Mouse (Mus musculus): ENCODE data around the gene Esyt3. TPM values are rescaled to one million over a fixed set of nuclear protein-coding genes. Genes with fewer than 3 reads are reported as not detected.

Esyt3 gene
- polyA plus RNA-seq (2014; fragmentation: Nextera tagmentation; extraction: Ambion mirVana) = 0.17 and 0.23 TPM in 2 replicates

- H3K27ac ChIP-seq (ENCODE audit: low read depth, low read length) = no peak within 1 kb of the TSS
Measured at GRCm38 (mm10) chr9:99357921-99358692, at the start of gene Esyt3. Esyt3 (minus strand) TSS chr9:99358557.

GRCm38 (mm10) chr9:99401288-99401974, 43.1 kb upstream of the Esyt3 start:
- WGBS (ENCODE audit: insufficient replicate concordance) = 82% methylated on average over 9 of the region's 9 CpGs
- no peaks in the 10 kb centered on the region for H3K9me3 ChIP-seq (replicated peaks; ENCODE audit: control insufficient read depth, low read length)
- no peak for ATAC-seq (replicated peaks; ENCODE audit: insufficient number of reproducible peaks, low FRiP score, low TSS enrichment)
- H3K36me3 ChIP-seq (ENCODE audit: control insufficient read depth, insufficient read depth, low read length) = no peaks in the 10 kb centered on the region
- no peak overlapping the region for H3K27ac ChIP-seq (ENCODE audit: low read depth, low read length)
- no peak overlapping the region for H3K4me2 ChIP-seq
- no peaks in the 10 kb centered on the region for H3K27me3 ChIP-seq (ENCODE audit: control insufficient read depth, insufficient read depth, low read length)
- H3K4me3 ChIP-seq (ENCODE audit: low read depth, low read length) = no peak overlapping the region
- H3K9ac ChIP-seq (ENCODE audit: low read depth, low read length) = no peak overlapping the region
- no peaks in the 10 kb centered on the region for H3K4me1 ChIP-seq (ENCODE audit: control insufficient read depth, insufficient read depth, low read length)

More at GRCm38 (mm10) chr9:99357921-99358692, at the start of gene Esyt3:
- under 1% methylated on average over 65 of the region's 66 CpGs for WGBS (ENCODE audit: insufficient replicate concordance)
- Histone ChIP-seq H3K4me2 (peak within 1 kb of the TSS; percentile 84), H3K27me3 (ENCODE audit: control insufficient read depth, insufficient read depth, low read length) (peaks cover 60% of the 10 kb centered on the region), H3K4me3 (ENCODE audit: low read depth, low read length) (peak within 1 kb of the TSS; percentile 51), H3K9me3 (replicated peaks; ENCODE audit: control insufficient read depth, low read length) (no peaks in the 10 kb centered on the region), H3K36me3 (ENCODE audit: control insufficient read depth, insufficient read depth, low read length) (no peaks in the 10 kb centered on the region), H3K4me1 (ENCODE audit: control insufficient read depth, insufficient read depth, low read length) (peaks cover 9% of the 10 kb centered on the region; the same call in 1 of the 2 replicates), H3K9ac (ENCODE audit: low read depth, low read length) (peak within 1 kb of the TSS; percentile 47; the same call in 1 of the 2 replicates)
- ATAC-seq (replicated peaks; ENCODE audit: insufficient number of reproducible peaks, low FRiP score, low TSS enrichment) = peak; percentile 57; the same call in 1 of the 2 replicates

GRCm38 (mm10) chr9:99400781-99401180, 42.4 kb upstream of the Esyt3 start:
- WGBS (ENCODE audit: insufficient replicate concordance) = 77% methylated on average over 6 of the region's 6 CpGs
- H3K4me3 ChIP-seq (ENCODE audit: low read depth, low read length) = no peak overlapping the region
- ATAC-seq (replicated peaks; ENCODE audit: insufficient number of reproducible peaks, low FRiP score, low TSS enrichment) = no peak

GRCm38 (mm10) chr9:99397056-99397815, 38.9 kb upstream of the Esyt3 start:
- no peaks in the 10 kb centered on the region; the same call in 1 of the 2 replicates for H3K4me1 ChIP-seq (ENCODE audit: control insufficient read depth, insufficient read depth, low read length)
- H3K4me3 ChIP-seq (ENCODE audit: low read depth, low read length) = no peak overlapping the region
- H3K27ac ChIP-seq (ENCODE audit: low read depth, low read length) = no peak overlapping the region
- no peaks in the 10 kb centered on the region for H3K27me3 ChIP-seq (ENCODE audit: control insufficient read depth, insufficient read depth, low read length)
- ATAC-seq (replicated peaks; ENCODE audit: insufficient number of reproducible peaks, low FRiP score, low TSS enrichment) = no peak
- 74% methylated on average over 13 of the region's 13 CpGs for WGBS (ENCODE audit: insufficient replicate concordance)
- 0 out of 2 replicates have a peak, but pooled peaks cover 4% of the 10 kb centered on the region for H3K36me3 ChIP-seq (ENCODE audit: control insufficient read depth, insufficient read depth, low read length)
- no peak overlapping the region for H3K4me2 ChIP-seq
- H3K9ac ChIP-seq (ENCODE audit: low read depth, low read length) = no peak overlapping the region
- no peaks in the 10 kb centered on the region for H3K9me3 ChIP-seq (replicated peaks; ENCODE audit: control insufficient read depth, low read length)

More at GRCm38 (mm10) chr9:99400781-99401180, 42.4 kb upstream of the Esyt3 start:
- H3K9me3 ChIP-seq (replicated peaks; ENCODE audit: control insufficient read depth, low read length) = no peaks in the 10 kb centered on the region
- no peaks in the 10 kb centered on the region for H3K36me3 ChIP-seq (ENCODE audit: control insufficient read depth, insufficient read depth, low read length)
- no peak overlapping the region for H3K9ac ChIP-seq (ENCODE audit: low read depth, low read length)
- H3K4me1 ChIP-seq (ENCODE audit: control insufficient read depth, insufficient read depth, low read length) = no peaks in the 10 kb centered on the region; the same call in 1 of the 2 replicates
- H3K27ac ChIP-seq (ENCODE audit: low read depth, low read length) = no peak overlapping the region
- no peak overlapping the region for H3K4me2 ChIP-seq
- no peaks in the 10 kb centered on the region for H3K27me3 ChIP-seq (ENCODE audit: control insufficient read depth, insufficient read depth, low read length)

GRCm38 (mm10) chr9:99394366-99394765, 36.0 kb upstream of the Esyt3 start:
- ATAC-seq (replicated peaks; ENCODE audit: insufficient number of reproducible peaks, low FRiP score, low TSS enrichment) = no peak; the same call in 1 of the 2 replicates
- no peaks in the 10 kb centered on the region; the same call in 1 of the 2 replicates for H3K4me1 ChIP-seq (ENCODE audit: control insufficient read depth, insufficient read depth, low read length)
- H3K36me3 ChIP-seq (ENCODE audit: control insufficient read depth, insufficient read depth, low read length) = 0 out of 2 replicates have a peak, but pooled peaks cover 4% of the 10 kb centered on the region
- no peaks in the 10 kb centered on the region for H3K9me3 ChIP-seq (replicated peaks; ENCODE audit: control insufficient read depth, low read length)
- no peak overlapping the region for H3K4me2 ChIP-seq
- H3K27me3 ChIP-seq (ENCODE audit: control insufficient read depth, insufficient read depth, low read length) = no peaks in the 10 kb centered on the region
- no peak overlapping the region for H3K27ac ChIP-seq (ENCODE audit: low read depth, low read length)
- H3K9ac ChIP-seq (ENCODE audit: low read depth, low read length) = no peak overlapping the region
- 79% methylated on average over 11 of the region's 11 CpGs for WGBS (ENCODE audit: insufficient replicate concordance)
- no peak overlapping the region for H3K4me3 ChIP-seq (ENCODE audit: low read depth, low read length)

- no peaks in the 10 kb centered on the region; the same call in 1 of the 2 replicates for H3K4me1 ChIP-seq (ENCODE audit: control insufficient read depth, insufficient read depth, low read length)
- H3K9ac ChIP-seq (ENCODE audit: low read depth, low read length) = no peak overlapping the region
- H3K36me3 ChIP-seq (ENCODE audit: control insufficient read depth, insufficient read depth, low read length) = 0 out of 2 replicates have a peak, but pooled peaks cover 4% of the 10 kb centered on the region
- H3K27ac ChIP-seq (ENCODE audit: low read depth, low read length) = no peak overlapping the region
- H3K27me3 ChIP-seq (ENCODE audit: control insufficient read depth, insufficient read depth, low read length) = no peaks in the 10 kb centered on the region
- 90% methylated on average over 8 of the region's 8 CpGs for WGBS (ENCODE audit: insufficient replicate concordance)
- no peak overlapping the region for H3K4me3 ChIP-seq (ENCODE audit: low read depth, low read length)
- no peak overlapping the region for H3K4me2 ChIP-seq
- ATAC-seq (replicated peaks; ENCODE audit: insufficient number of reproducible peaks, low FRiP score, low TSS enrichment) = no peak
- no peaks in the 10 kb centered on the region for H3K9me3 ChIP-seq (replicated peaks; ENCODE audit: control insufficient read depth, low read length)
Measured at GRCm38 (mm10) chr9:99393146-99393545, 34.8 kb upstream of the Esyt3 start.

- Histone ChIP-seq H3K36me3 (ENCODE audit: control insufficient read depth, insufficient read depth, low read length) (0 out of 2 replicates have a peak, but pooled peaks cover 4% of the 10 kb centered on the region), H3K9me3 (replicated peaks; ENCODE audit: control insufficient read depth, low read length) (no peaks in the 10 kb centered on the region), H3K4me1 (ENCODE audit: control insufficient read depth, insufficient read depth, low read length) (no peaks in the 10 kb centered on the region; the same call in 1 of the 2 replicates), H3K4me2 (no peak overlapping the region), H3K9ac (ENCODE audit: low read depth, low read length) (no peak overlapping the region), H3K27me3 (ENCODE audit: control insufficient read depth, insufficient read depth, low read length) (no peaks in the 10 kb centered on the region), H3K4me3 (ENCODE audit: low read depth, low read length) (no peak overlapping the region), H3K27ac (ENCODE audit: low read depth, low read length) (no peak overlapping the region)
- no peak for ATAC-seq (replicated peaks; ENCODE audit: insufficient number of reproducible peaks, low FRiP score, low TSS enrichment)
- WGBS (ENCODE audit: insufficient replicate concordance) = 89% methylated on average over 10 of the region's 10 CpGs
Measured at GRCm38 (mm10) chr9:99391557-99391956, 33.2 kb upstream of the Esyt3 start.

GRCm38 (mm10) chr9:99390716-99391115, 32.4 kb upstream of the Esyt3 start:
- Histone ChIP-seq H3K27ac (ENCODE audit: low read depth, low read length) (no peak overlapping the region), H3K36me3 (ENCODE audit: control insufficient read depth, insufficient read depth, low read length) (0 out of 2 replicates have a peak, but pooled peaks cover 4% of the 10 kb centered on the region), H3K4me3 (ENCODE audit: low read depth, low read length) (no peak overlapping the region), H3K4me1 (ENCODE audit: control insufficient read depth, insufficient read depth, low read length) (no peaks in the 10 kb centered on the region; the same call in 1 of the 2 replicates), H3K9ac (ENCODE audit: low read depth, low read length) (no peak overlapping the region), H3K4me2 (no peak overlapping the region), H3K27me3 (ENCODE audit: control insufficient read depth, insufficient read depth, low read length) (no peaks in the 10 kb centered on the region), H3K9me3 (replicated peaks; ENCODE audit: control insufficient read depth, low read length) (no peaks in the 10 kb centered on the region)
- 67% methylated on average over 2 of the region's 2 CpGs for WGBS (ENCODE audit: insufficient replicate concordance)
- ATAC-seq (replicated peaks; ENCODE audit: insufficient number of reproducible peaks, low FRiP score, low TSS enrichment) = no peak
